Mouse (Mus musculus) forebrain, embryonic 11.5 days (tissue): Measurements from ENCODE around the gene Gphn. TPM values are rescaled to one million over a fixed set of nuclear protein-coding genes. Genes with fewer than 3 reads are reported as not detected.
A peak's percentile ranks its signal among the peaks of the same experiment; 100 is the strongest.

Source experiments
- ATAC-seq: fragments of 200-750 bp; cut with Nextera tagmentation; replicated peaks from 2 replicates; pipeline ENCODE4 v1.8.0; 2017; ENCODE audit warnings: moderate TSS enrichment; ENCODE audit not compliant: low FRiP score
- DNase-seq: peaks from one replicate; pipeline ENCODE4 v3.0.0-alpha.2; 2017; ENCODE audit warnings: low spot score
- H3K27ac ChIP-seq: fragments of 300-500 bp; sonication (generic); 2 replicates; pipeline ENCODE4 v1.5.1; 2014; ENCODE audit warnings: low read depth, low read length
- H3K27me3 ChIP-seq: fragments of 300-500 bp; sonication (generic); 2 replicates; pipeline ENCODE4 v1.6.1; 2014; ENCODE audit warnings: mild to moderate bottlenecking, low read length, mixed read lengths; ENCODE audit not compliant: control insufficient read depth, insufficient read depth
- H3K36me3 ChIP-seq: fragments of 300-500 bp; sonication (generic); 2 replicates; pipeline ENCODE4 v1.6.1; 2014; ENCODE audit warnings: mild to moderate bottlenecking, low read length, moderate library complexity, mixed read lengths; ENCODE audit not compliant: control insufficient read depth, insufficient read depth
- H3K4me1 ChIP-seq: fragments of 300-500 bp; sonication (generic); replicated peaks from 2 replicates; pipeline ENCODE4 v1.6.1; 2014; ENCODE audit warnings: low read length, mixed read lengths; ENCODE audit not compliant: control insufficient read depth, insufficient read depth
- H3K4me2 ChIP-seq: fragments of 300-500 bp; sonication (generic); 2 replicates; pipeline ENCODE4 v1.6.1; 2014; ENCODE audit warnings: low read depth, mild to moderate bottlenecking, low read length, moderate library complexity, mixed read lengths; ENCODE audit not compliant: severe bottlenecking
- H3K4me3 ChIP-seq: fragments of 300-500 bp; sonication (generic); 2 replicates; pipeline ENCODE4 v1.5.1; 2014; ENCODE audit warnings: low read depth, low read length
- H3K9ac ChIP-seq: fragments of 300-500 bp; sonication (generic); 2 replicates; pipeline ENCODE4 v1.6.1; 2014; ENCODE audit warnings: low read length
- H3K9me3 ChIP-seq: fragments of 300-500 bp; sonication (generic); 2 replicates; pipeline ENCODE4 v1.6.1; 2016; ENCODE audit warnings: low read length, mixed read lengths; ENCODE audit not compliant: control insufficient read depth
- WGBS: fragments of 180-500 bp; shearing (Covaris S2); extraction: QIAGEN DNeasy Blood & Tissue Kit; methylation state at CpG from one replicate; pipeline ENCODE4 v1.1.7; 2014; 5-methylcytosine and 5-hydroxymethylcytosine counted together
- polyA plus RNA-seq: library from polyadenylated mRNA; unstranded; fragments of >200 nt; fragmentation: Nextera tagmentation; extraction: Ambion mirVana; gene quantifications from 2 replicates; pipeline ENCODE4 v1.2.1, GENCODE M21; 2014

Gphn gene
- polyA plus RNA-seq = 19.1 and 19.5 TPM in 2 replicates

- no peaks in the 10 kb centered on the region; the same call in 1 of the 2 replicates for H3K4me1 ChIP-seq
- peak; percentile 96 for ATAC-seq
- under 1% methylated on average over 55 of the region's 70 CpGs for WGBS
- peak; percentile 95 for DNase-seq
- H3K4me3 ChIP-seq = peak within 1 kb of the TSS; percentile 63
- H3K9ac ChIP-seq = peak within 1 kb of the TSS; percentile 74
- peak within 1 kb of the TSS; percentile 75 for H3K4me2 ChIP-seq
- no peaks in the 10 kb centered on the region for H3K36me3 ChIP-seq
- no peaks in the 10 kb centered on the region for H3K27me3 ChIP-seq
- H3K9me3 ChIP-seq = no peaks in the 10 kb centered on the region
- peak within 1 kb of the TSS; percentile 97 for H3K27ac ChIP-seq
Measured at GRCm38 (mm10) chr12:78225707-78226518, at the start of gene Gphn. TSS of gene Gphn (plus strand) at chr12:78226379.

DNA sequence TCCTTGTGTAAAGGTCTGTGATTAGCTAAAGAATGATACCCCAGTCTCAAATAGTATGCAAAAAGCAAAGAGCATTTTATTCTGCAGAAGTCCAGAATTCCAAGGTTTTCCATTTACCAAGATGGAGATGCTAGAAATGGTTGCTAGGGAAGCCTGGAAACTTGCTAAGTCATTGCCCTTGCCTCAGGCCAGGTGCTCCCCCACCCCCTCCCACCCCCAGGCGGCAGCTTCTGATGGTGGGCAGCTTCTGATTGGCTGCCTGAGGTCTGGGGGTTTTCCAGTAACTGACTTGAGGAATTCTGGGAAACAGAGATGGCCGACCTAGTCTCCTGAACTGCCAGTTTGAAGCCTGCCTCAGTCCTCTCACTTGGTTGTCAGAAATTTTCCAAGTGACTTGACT, 44.7 kb upstream of the Gphn start:
- H3K27me3 ChIP-seq = no peaks in the 10 kb centered on the region
- no peaks in the 10 kb centered on the region for H3K36me3 ChIP-seq
- no peak overlapping the region for H3K4me2 ChIP-seq
- no peak overlapping the region for H3K9ac ChIP-seq
- no peaks in the 10 kb centered on the region for H3K9me3 ChIP-seq
- H3K27ac ChIP-seq = no peak overlapping the region
- no peak for DNase-seq
- WGBS = 71% methylated on average over 2 of the region's 2 CpGs
- ATAC-seq = no peak
- H3K4me3 ChIP-seq = no peak overlapping the region
- H3K4me1 ChIP-seq = no peaks in the 10 kb centered on the region

DNA sequence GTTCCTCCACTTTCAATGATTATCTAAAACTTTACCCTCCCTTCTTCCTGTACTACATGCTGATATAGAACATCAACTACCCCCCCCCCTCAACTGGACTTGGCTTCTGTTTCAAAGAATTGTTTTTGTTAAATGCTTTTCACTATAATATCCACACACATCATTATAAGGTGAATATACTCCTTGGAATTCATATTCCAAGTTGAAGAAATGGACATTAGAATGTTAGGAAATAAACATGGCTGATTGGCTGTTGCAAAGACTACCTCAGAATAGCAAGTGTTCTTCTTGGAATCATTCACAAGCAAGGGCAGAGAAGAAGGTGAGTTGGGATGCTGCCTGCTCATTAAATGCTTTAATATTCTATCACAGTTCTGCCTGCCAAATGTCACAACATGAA, 32.2 kb upstream of the Gphn start, which contains the start of gene Gm6657:
Gene Gm6657 (plus strand): TSS at position 301 of the 400 bp plus-strand sequence.
- Histone ChIP-seq H3K36me3 (no peaks in the 10 kb centered on the region), H3K4me1 (no peaks in the 10 kb centered on the region), H3K27ac (no peak within 1 kb of the TSS), H3K27me3 (no peaks in the 10 kb centered on the region), H3K4me3 (no peak within 1 kb of the TSS), H3K4me2 (no peak within 1 kb of the TSS), H3K9me3 (no peaks in the 10 kb centered on the region), H3K9ac (no peak within 1 kb of the TSS)
- ATAC-seq = no peak
- DNase-seq = no peak

- H3K9ac ChIP-seq = no peak overlapping the region
- no peak overlapping the region for H3K27ac ChIP-seq
- H3K27me3 ChIP-seq = no peaks in the 10 kb centered on the region
- no peak overlapping the region for H3K4me3 ChIP-seq
- no peak for ATAC-seq
- no peaks in the 10 kb centered on the region for H3K4me1 ChIP-seq
- H3K9me3 ChIP-seq = no peaks in the 10 kb centered on the region
- no peak for DNase-seq
- WGBS = 79% methylated on average over 2 of the region's 2 CpGs
- H3K36me3 ChIP-seq = no peaks in the 10 kb centered on the region
- H3K4me2 ChIP-seq = no peak overlapping the region
Measured at GRCm38 (mm10) chr12:78195368-78195767, 30.8 kb upstream of the Gphn start.

- Histone ChIP-seq H3K36me3 (no peaks in the 10 kb centered on the region), H3K4me2 (no peak overlapping the region), H3K9ac (no peak overlapping the region), H3K4me1 (no peaks in the 10 kb centered on the region), H3K27me3 (no peaks in the 10 kb centered on the region), H3K9me3 (no peaks in the 10 kb centered on the region), H3K4me3 (no peak overlapping the region), H3K27ac (no peak overlapping the region)
- ATAC-seq = no peak
- peak; percentile 50 for DNase-seq
- WGBS = 57% methylated on average over 5 of the region's 5 CpGs
Measured at GRCm38 (mm10) chr12:78203646-78204045, 22.5 kb upstream of the Gphn start.

GRCm38 (mm10) chr12:78205915-78206570, 20.1 kb upstream of the Gphn start:
- Histone ChIP-seq H3K27ac (no peak overlapping the region), H3K9ac (no peak overlapping the region), H3K36me3 (no peaks in the 10 kb centered on the region), H3K4me1 (no peaks in the 10 kb centered on the region), H3K27me3 (no peaks in the 10 kb centered on the region), H3K4me2 (no peak overlapping the region), H3K9me3 (no peaks in the 10 kb centered on the region), H3K4me3 (no peak overlapping the region)
- DNase-seq (peak; percentile 63), ATAC-seq (0 out of 2 replicates have a peak, but pooled peaks have one; percentile 30)
- WGBS = 11% methylated on average over 5 of the region's 5 CpGs

GRCm38 (mm10) chr12:78206571-78206960, 19.6 kb upstream of the Gphn start:
- no peak for ATAC-seq
- DNase-seq = no peak
- Histone ChIP-seq H3K36me3 (no peaks in the 10 kb centered on the region), H3K27ac (no peak overlapping the region), H3K4me2 (no peak overlapping the region), H3K4me3 (no peak overlapping the region), H3K27me3 (no peaks in the 10 kb centered on the region), H3K9me3 (no peaks in the 10 kb centered on the region), H3K9ac (no peak overlapping the region), H3K4me1 (no peaks in the 10 kb centered on the region)
- WGBS = 86% methylated on average over 4 of the region's 4 CpGs

DNA sequence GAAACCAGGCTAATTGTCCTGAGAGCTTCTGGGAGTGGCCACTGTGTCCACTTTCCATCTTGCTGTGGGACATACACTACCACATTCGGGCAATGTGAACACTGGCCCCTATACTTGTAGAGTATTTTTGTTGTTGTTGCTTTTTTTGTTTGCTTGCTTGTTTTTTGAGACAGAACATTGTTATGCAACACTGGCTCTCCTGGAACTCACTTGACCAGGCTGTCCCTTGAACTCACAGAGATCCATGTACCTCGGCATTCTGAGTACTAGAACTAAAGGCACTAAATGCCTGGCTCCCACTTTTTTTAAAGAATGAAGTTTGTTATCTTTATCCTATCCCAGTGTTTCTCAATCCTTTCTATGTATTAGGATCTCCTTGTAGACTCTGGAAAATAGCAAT, 16.3 kb upstream of the Gphn start:
- no peaks in the 10 kb centered on the region for H3K36me3 ChIP-seq
- 86% methylated on average over 2 of the region's 2 CpGs for WGBS
- no peak overlapping the region for H3K9ac ChIP-seq
- no peak for ATAC-seq
- no peak overlapping the region for H3K27ac ChIP-seq
- H3K4me3 ChIP-seq = no peak overlapping the region
- no peaks in the 10 kb centered on the region for H3K4me1 ChIP-seq
- no peaks in the 10 kb centered on the region for H3K9me3 ChIP-seq
- DNase-seq = no peak
- H3K4me2 ChIP-seq = no peak overlapping the region
- no peaks in the 10 kb centered on the region for H3K27me3 ChIP-seq
